Mouse (Mus musculus): ENCODE measurements around the gene Kpnb1. TPM values are rescaled to one million over a fixed set of nuclear protein-coding genes. Genes with fewer than 3 reads are reported as not detected.

Gene Kpnb1
- total RNA-seq, 1 experiment from 2014 or later: 149 TPM

DNA sequence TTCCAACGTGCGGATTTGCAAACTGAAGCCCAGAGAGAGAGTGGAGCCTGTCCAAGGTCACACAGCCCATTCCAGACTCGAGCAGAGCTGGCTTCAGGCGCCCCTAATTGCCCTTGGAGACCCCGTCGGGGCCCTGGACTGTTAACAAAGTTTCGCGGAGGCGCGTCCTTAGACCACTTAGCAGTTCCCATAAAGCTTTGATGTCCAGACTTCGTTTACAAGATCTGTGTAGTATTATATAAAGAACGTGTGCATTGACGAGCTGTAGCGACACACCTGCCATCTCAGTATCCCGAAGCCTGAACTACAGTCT lies 918 bp upstream of the Kpnb1 start:
- no peak for ATAC-seq (ENCODE audit: extremely low read depth, insufficient number of reproducible peaks, low FRiP score, poor library complexity, severe bottlenecking)

- peak; percentile 63 for ATAC-seq (ENCODE audit: extremely low read depth, insufficient number of reproducible peaks, low FRiP score, poor library complexity, severe bottlenecking)
These were observed 526 bp downstream of the Kpnb1 start for GRCm38 (mm10) chr11:97186947-97187763.

DNA sequence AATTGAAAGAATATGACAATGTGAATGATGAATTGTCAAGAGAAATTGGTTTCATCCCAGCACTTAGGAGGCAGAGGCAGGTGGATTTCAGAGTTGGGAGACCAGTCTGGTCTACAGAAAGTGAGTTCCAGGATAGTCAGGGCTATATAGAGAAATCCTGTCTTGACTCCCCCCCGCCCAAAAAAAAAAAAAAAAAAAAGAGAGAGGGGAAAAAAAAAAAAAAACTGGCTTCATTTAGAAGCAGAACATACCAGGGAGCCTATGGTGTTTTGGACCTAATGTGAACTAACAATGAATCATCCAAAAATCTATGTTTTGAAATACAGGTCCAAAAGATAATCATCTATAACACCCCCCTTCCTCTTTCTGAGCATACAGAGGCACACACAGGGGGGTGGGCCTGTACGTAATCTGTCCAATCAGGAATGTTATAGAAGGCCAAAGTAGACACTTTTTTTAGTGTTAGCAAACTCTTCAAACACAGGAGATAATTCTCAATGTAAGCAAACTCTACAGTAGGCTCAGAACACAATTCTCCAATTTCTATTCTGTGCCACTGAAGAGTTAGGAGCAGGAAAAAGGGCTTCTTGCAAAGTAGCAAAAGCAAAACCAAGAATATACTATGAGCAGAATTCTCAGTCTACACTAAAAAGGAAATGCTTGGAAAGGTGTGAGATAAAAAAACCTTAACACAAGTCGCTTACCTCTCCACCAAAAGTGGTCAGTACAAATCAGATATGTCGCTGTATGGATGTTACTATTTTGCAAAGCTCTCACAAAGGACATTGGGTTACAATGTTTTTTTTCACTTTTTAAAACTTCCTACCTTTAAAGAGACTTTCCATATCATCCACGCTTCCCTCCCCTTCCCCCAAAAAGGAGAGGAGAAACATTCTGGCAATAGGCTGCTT lies 1.7 kb downstream of the Kpnb1 start:
- ATAC-seq (ENCODE audit: extremely low read depth, insufficient number of reproducible peaks, low FRiP score, poor library complexity, severe bottlenecking): no peak

DNA sequence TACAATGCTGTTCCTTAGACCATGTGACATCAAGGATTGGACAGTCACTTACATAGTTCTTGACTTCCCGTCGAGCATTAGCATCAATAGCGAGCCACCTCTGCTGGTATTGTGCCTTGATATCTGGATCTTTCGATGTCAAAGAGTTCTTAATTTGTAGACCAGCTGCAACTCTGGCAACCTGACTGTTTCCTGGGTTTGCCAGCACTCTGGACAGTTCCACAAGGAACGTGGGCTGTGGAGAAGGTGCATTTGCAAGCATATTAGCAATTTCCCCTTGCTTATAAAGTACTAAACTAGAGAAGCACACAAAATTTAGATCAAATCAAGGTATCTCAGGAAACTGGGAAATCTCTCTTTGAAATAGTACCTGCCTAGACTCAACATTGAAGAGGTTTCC lies 2.8 kb downstream of the Kpnb1 start:
- ATAC-seq (ENCODE audit: extremely low read depth, insufficient number of reproducible peaks, low FRiP score, poor library complexity, severe bottlenecking): no peak

DNA sequence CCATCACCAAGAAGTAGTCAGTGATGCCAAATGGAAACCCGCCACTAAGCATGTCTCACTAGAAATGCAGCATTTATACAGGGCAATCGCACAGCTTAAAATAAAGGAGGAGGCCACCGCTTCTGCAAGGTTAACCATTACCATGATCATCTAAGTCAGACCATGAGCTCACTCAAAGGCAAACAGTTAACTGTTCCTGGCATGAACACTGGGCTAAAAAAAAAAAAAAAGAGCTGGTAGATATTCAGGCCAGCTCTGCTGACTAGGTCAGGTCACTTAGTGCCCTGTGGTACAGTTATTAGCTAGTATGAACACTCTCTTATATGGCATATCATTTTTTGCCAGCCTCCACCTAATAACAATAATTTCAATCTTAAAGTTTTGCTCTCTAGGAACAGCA lies 5.2 kb downstream of the Kpnb1 start:
- no peak for ATAC-seq (ENCODE audit: extremely low read depth, insufficient number of reproducible peaks, low FRiP score, poor library complexity, severe bottlenecking)

GRCm38 (mm10) chr11:97181061-97181460 lies 6.6 kb downstream of the Kpnb1 start:
- ATAC-seq (ENCODE audit: extremely low read depth, insufficient number of reproducible peaks, low FRiP score, poor library complexity, severe bottlenecking): no peak

- no peak for ATAC-seq (ENCODE audit: extremely low read depth, insufficient number of reproducible peaks, low FRiP score, poor library complexity, severe bottlenecking)
These were observed 9.5 kb downstream of the Kpnb1 start for GRCm38 (mm10) chr11:97178198-97178597.

DNA sequence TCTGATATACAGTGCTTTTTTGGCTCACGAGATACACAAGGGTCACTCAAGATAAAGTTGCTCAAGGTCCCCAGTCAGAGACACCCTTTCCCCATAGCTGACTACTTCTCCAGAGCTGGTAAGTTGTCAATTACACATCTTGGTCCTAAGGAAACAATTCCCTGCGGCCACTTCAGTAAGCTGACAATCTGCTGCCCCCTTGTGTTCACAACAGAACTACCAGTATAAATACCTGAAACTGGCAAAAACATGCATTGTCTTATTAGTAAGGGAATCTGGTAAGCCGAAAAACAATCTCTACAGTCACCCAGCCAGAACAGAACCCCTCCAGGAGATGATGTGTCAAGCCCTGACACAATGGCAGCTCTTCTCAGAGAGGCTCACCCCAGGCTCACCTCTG lies 10.8 kb downstream of the Kpnb1 start:
- ATAC-seq (ENCODE audit: extremely low read depth, insufficient number of reproducible peaks, low FRiP score, poor library complexity, severe bottlenecking): 0 out of 2 replicates have a peak, but pooled peaks have one; percentile 36

GRCm38 (mm10) chr11:97175499-97175898 lies 12.2 kb downstream of the Kpnb1 start:
- no peak for ATAC-seq (ENCODE audit: extremely low read depth, insufficient number of reproducible peaks, low FRiP score, poor library complexity, severe bottlenecking)

GRCm38 (mm10) chr11:97160341-97160740 lies 27.3 kb downstream of the Kpnb1 start:
- no peak for ATAC-seq (ENCODE audit: extremely low read depth, insufficient number of reproducible peaks, low FRiP score, poor library complexity, severe bottlenecking)

- no peak for ATAC-seq (ENCODE audit: extremely low read depth, insufficient number of reproducible peaks, low FRiP score, poor library complexity, severe bottlenecking)
These were observed 30.7 kb downstream of the Kpnb1 start for GRCm38 (mm10) chr11:97156999-97157398.

DNA sequence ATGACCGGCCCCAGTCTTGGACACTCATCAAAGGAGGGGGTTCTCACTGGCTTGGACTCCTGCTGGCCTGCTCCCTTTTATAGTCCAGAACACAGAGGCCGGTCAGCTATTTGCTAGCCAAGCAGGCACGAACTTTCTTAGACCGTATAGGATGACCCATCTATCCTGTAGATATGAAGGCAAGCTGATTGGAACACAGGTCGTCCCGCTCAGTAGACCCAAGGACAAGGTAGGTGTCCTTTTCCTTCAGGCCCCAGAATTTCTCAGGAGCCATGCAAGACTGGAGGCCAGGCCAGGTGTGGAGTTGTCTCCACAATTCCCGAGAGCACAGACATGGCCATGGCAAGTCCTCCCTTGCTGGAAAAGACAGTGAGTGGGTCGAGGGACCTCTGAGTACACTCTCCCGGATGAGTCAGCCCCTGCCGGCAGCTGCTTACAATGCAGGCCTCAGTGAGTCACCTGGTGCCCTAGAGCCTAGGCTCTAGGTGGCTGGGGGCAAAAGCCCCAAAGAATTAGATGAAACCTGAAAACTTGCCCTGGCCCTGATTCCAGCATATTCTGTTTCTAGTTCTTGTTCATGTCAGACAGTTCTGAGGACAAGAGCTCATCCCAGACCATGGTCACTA lies 34.9 kb downstream of the Kpnb1 start:
- ATAC-seq (ENCODE audit: extremely low read depth, insufficient number of reproducible peaks, low FRiP score, poor library complexity, severe bottlenecking): no peak

- no peak for ATAC-seq (ENCODE audit: extremely low read depth, insufficient number of reproducible peaks, low FRiP score, poor library complexity, severe bottlenecking)
These were observed 35.7 kb downstream of the Kpnb1 start for GRCm38 (mm10) chr11:97152023-97152426.

- ATAC-seq (ENCODE audit: extremely low read depth, insufficient number of reproducible peaks, low FRiP score, poor library complexity, severe bottlenecking): no peak
These were observed 36.3 kb downstream of the Kpnb1 start, which contains the start of gene Tbkbp1 for GRCm38 (mm10) chr11:97151343-97151801. Gene Tbkbp1, minus strand, starts transcription at chr11:97151495.

DNA sequence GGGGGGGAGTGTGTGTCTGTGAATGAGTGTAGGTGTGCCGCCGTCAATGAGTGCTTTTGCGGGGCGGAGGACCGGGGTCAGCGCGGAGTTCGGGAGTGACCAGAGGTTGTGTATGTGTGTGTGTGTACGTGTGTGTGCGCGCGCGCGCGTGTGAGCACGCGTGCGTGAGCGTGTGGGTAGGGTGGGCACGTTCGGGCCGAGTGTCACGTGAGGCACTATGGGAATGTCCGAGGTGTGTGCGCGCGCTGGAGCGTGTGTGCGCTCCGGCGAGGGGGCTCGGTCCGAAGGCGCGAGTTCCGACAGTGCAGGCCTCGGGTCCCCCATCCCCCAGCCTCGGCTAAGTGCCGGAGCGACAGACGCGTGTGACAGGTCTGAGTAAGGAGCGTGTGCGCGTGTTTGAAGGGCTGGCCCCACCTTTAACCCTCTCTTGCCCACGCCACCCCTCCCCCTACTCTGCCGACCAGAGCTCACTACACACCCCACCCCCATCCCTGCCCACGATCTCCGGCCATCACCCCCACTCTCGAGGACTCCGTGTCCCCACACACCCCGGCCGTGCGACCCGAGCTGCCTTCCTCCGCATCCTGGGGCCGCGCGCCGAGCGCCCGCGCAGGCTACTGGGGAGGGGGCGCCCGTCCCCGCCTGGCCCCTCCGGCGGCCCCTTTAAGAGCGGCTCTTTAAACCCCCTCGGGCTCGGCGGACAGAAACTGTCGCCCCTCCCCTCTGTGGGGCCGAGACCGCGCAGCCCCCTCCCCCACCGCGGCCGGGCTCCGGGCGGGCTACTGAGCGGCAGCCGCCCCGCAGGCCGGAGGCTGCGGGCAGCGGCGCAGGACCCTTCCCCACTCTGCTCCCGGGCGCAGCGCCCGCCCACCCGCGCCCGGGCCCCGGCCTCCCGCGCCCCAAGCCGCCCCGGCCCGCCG lies 37.0 kb downstream of the Kpnb1 start:
- peak; percentile 11; the same call in 1 of the 2 replicates for ATAC-seq (ENCODE audit: extremely low read depth, insufficient number of reproducible peaks, low FRiP score, poor library complexity, severe bottlenecking)

GRCm38 (mm10) chr11:97149995-97150410 lies 37.7 kb downstream of the Kpnb1 start:
- ATAC-seq (ENCODE audit: extremely low read depth, insufficient number of reproducible peaks, low FRiP score, poor library complexity, severe bottlenecking): peak; percentile 10; the same call in 1 of the 2 replicates

GRCm38 (mm10) chr11:97149026-97149425 lies 38.7 kb downstream of the Kpnb1 start:
- no peak for ATAC-seq (ENCODE audit: extremely low read depth, insufficient number of reproducible peaks, low FRiP score, poor library complexity, severe bottlenecking)

GRCm38 (mm10) chr11:97148591-97148990 lies 39.1 kb downstream of the Kpnb1 start:
- no peak for ATAC-seq (ENCODE audit: extremely low read depth, insufficient number of reproducible peaks, low FRiP score, poor library complexity, severe bottlenecking)
